Mouse (Mus musculus): ENCODE data around the gene Hck. TPM values are rescaled to one million over a fixed set of nuclear protein-coding genes. Genes with fewer than 3 reads are reported as not detected.
A peak's percentile ranks its signal among the peaks of the same experiment; 100 is the strongest.

Gene Hck
- polyA plus RNA-seq, 1 experiment from 2014 or later = 2.1 TPM

GRCm38 (mm10) chr2:153139996-153140613 lies 31.8 kb downstream of the Hck start:
- no peak overlapping the region for H3K4me3 ChIP-seq (replicated peaks; ENCODE audit: low read length)
- H3K36me3 ChIP-seq (ENCODE audit: control insufficient read depth, insufficient read depth) = no peaks in the 10 kb centered on the region
- no peak overlapping the region for H3K4me2 ChIP-seq (ENCODE audit: low read length)
- H3K9me3 ChIP-seq (ENCODE audit: control insufficient read depth, low read length) = no peaks in the 10 kb centered on the region
- no peak overlapping the region for H3K27ac ChIP-seq (ENCODE audit: low read length)
- H3K27me3 ChIP-seq (replicated peaks; ENCODE audit: control insufficient read depth, insufficient read depth, low read length) = no peaks in the 10 kb centered on the region; the same call in 1 of the 2 replicates
- H3K4me1 ChIP-seq (replicated peaks; ENCODE audit: control insufficient read depth, insufficient read depth, low read length) = 0 out of 2 replicates have a peak, but pooled peaks cover 2% of the 10 kb centered on the region
- 5% methylated on average over 9 of the region's 9 CpGs for WGBS
- no peak overlapping the region for H3K9ac ChIP-seq (replicated peaks; ENCODE audit: low read depth, low read length)
- ATAC-seq = peak; percentile 67; the same call in 1 of the 2 replicates

GRCm38 (mm10) chr2:153142620-153143199 lies 34.4 kb downstream of the Hck start:
- H3K4me1 ChIP-seq (replicated peaks; ENCODE audit: control insufficient read depth, insufficient read depth, low read length) = 0 out of 2 replicates have a peak, but pooled peaks cover 2% of the 10 kb centered on the region
- ATAC-seq = no peak
- WGBS = 27% methylated on average over 10 of the region's 10 CpGs
- no peaks in the 10 kb centered on the region for H3K36me3 ChIP-seq (ENCODE audit: control insufficient read depth, insufficient read depth)
- H3K27ac ChIP-seq (ENCODE audit: low read length) = no peak overlapping the region
- H3K9me3 ChIP-seq (ENCODE audit: control insufficient read depth, low read length) = no peaks in the 10 kb centered on the region
- H3K4me2 ChIP-seq (ENCODE audit: low read length) = no peak overlapping the region
- H3K9ac ChIP-seq (replicated peaks; ENCODE audit: low read depth, low read length) = no peak overlapping the region
- H3K27me3 ChIP-seq (replicated peaks; ENCODE audit: control insufficient read depth, insufficient read depth, low read length) = no peaks in the 10 kb centered on the region; the same call in 1 of the 2 replicates
- H3K4me3 ChIP-seq (replicated peaks; ENCODE audit: low read length) = no peak overlapping the region

GRCm38 (mm10) chr2:153145346-153145745 lies 37.1 kb downstream of the Hck start:
- Histone ChIP-seq H3K4me3 (replicated peaks; ENCODE audit: low read length) (no peak overlapping the region), H3K9ac (replicated peaks; ENCODE audit: low read depth, low read length) (no peak overlapping the region), H3K4me2 (ENCODE audit: low read length) (no peak overlapping the region), H3K27me3 (replicated peaks; ENCODE audit: control insufficient read depth, insufficient read depth, low read length) (no peaks in the 10 kb centered on the region; the same call in none of the 2 replicates), H3K9me3 (ENCODE audit: control insufficient read depth, low read length) (no peaks in the 10 kb centered on the region), H3K27ac (ENCODE audit: low read length) (no peak overlapping the region), H3K4me1 (replicated peaks; ENCODE audit: control insufficient read depth, insufficient read depth, low read length) (0 out of 2 replicates have a peak, but pooled peaks cover 2% of the 10 kb centered on the region), H3K36me3 (ENCODE audit: control insufficient read depth, insufficient read depth) (no peaks in the 10 kb centered on the region)
- ATAC-seq = no peak
- 65% methylated on average over 5 of the region's 5 CpGs for WGBS

- Histone ChIP-seq H3K9me3 (ENCODE audit: control insufficient read depth, low read length) (no peaks in the 10 kb centered on the region), H3K4me3 (replicated peaks; ENCODE audit: low read length) (no peak overlapping the region), H3K4me1 (replicated peaks; ENCODE audit: control insufficient read depth, insufficient read depth, low read length) (no peaks in the 10 kb centered on the region), H3K36me3 (ENCODE audit: control insufficient read depth, insufficient read depth) (no peaks in the 10 kb centered on the region), H3K27ac (ENCODE audit: low read length) (no peak overlapping the region), H3K27me3 (replicated peaks; ENCODE audit: control insufficient read depth, insufficient read depth, low read length) (no peaks in the 10 kb centered on the region; the same call in none of the 2 replicates), H3K4me2 (ENCODE audit: low read length) (no peak overlapping the region), H3K9ac (replicated peaks; ENCODE audit: low read depth, low read length) (no peak overlapping the region)
- WGBS = 70% methylated on average over 3 of the region's 3 CpGs
- no peak for ATAC-seq
Observed at GRCm38 (mm10) chr2:153147236-153147635, 39.0 kb downstream of the Hck start.

DNA sequence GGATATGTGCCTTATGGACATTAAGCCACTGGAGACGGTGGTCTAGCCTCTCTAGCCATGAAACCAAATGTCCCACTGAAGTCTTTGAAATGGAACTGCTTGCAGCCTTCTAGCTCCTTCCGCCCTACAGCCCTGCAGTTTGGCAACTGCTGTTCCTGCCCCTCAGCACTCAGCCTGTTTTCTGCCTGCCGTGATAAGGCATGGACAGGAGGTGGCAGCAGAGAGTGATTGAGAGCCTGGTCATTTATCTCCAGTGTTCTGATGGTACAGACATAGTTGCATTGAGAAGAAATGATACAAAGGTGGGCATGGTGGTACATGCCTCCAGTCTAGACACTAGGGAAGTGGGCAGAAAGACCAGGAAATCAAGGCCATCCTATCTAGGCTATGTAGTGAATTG lies 39.4 kb downstream of the Hck start:
- Histone ChIP-seq H3K27ac (ENCODE audit: low read length) (no peak overlapping the region), H3K4me3 (replicated peaks; ENCODE audit: low read length) (no peak overlapping the region), H3K9me3 (ENCODE audit: control insufficient read depth, low read length) (no peaks in the 10 kb centered on the region), H3K4me1 (replicated peaks; ENCODE audit: control insufficient read depth, insufficient read depth, low read length) (no peaks in the 10 kb centered on the region), H3K9ac (replicated peaks; ENCODE audit: low read depth, low read length) (no peak overlapping the region), H3K4me2 (ENCODE audit: low read length) (no peak overlapping the region), H3K36me3 (ENCODE audit: control insufficient read depth, insufficient read depth) (no peaks in the 10 kb centered on the region), H3K27me3 (replicated peaks; ENCODE audit: control insufficient read depth, insufficient read depth, low read length) (no peaks in the 10 kb centered on the region; the same call in none of the 2 replicates)
- peak; percentile 43; the same call in 1 of the 2 replicates for ATAC-seq
- 23% methylated on average over 3 of the region's 3 CpGs for WGBS

- no peak overlapping the region for H3K4me2 ChIP-seq (ENCODE audit: low read length)
- no peak for ATAC-seq
Observed at GRCm38 (mm10) chr2:153149742-153150141, 41.5 kb downstream of the Hck start.

GRCm38 (mm10) chr2:153151026-153151425 lies 42.8 kb downstream of the Hck start:
- Histone ChIP-seq H3K4me1 (replicated peaks; ENCODE audit: control insufficient read depth, insufficient read depth, low read length) (no peaks in the 10 kb centered on the region), H3K4me3 (replicated peaks; ENCODE audit: low read length) (no peak overlapping the region), H3K9me3 (ENCODE audit: control insufficient read depth, low read length) (no peaks in the 10 kb centered on the region), H3K27ac (ENCODE audit: low read length) (no peak overlapping the region), H3K4me2 (ENCODE audit: low read length) (no peak overlapping the region), H3K27me3 (replicated peaks; ENCODE audit: control insufficient read depth, insufficient read depth, low read length) (no peaks in the 10 kb centered on the region; the same call in 1 of the 2 replicates), H3K9ac (replicated peaks; ENCODE audit: low read depth, low read length) (no peak overlapping the region), H3K36me3 (ENCODE audit: control insufficient read depth, insufficient read depth) (no peaks in the 10 kb centered on the region)
- ATAC-seq = no peak
- WGBS = 83% methylated on average over 7 of the region's 7 CpGs

More at GRCm38 (mm10) chr2:153149742-153150141, 41.5 kb downstream of the Hck start:
- Histone ChIP-seq H3K4me1 (replicated peaks; ENCODE audit: control insufficient read depth, insufficient read depth, low read length) (no peaks in the 10 kb centered on the region), H3K36me3 (ENCODE audit: control insufficient read depth, insufficient read depth) (no peaks in the 10 kb centered on the region), H3K9me3 (ENCODE audit: control insufficient read depth, low read length) (no peaks in the 10 kb centered on the region), H3K4me3 (replicated peaks; ENCODE audit: low read length) (no peak overlapping the region), H3K27ac (ENCODE audit: low read length) (no peak overlapping the region), H3K27me3 (replicated peaks; ENCODE audit: control insufficient read depth, insufficient read depth, low read length) (no peaks in the 10 kb centered on the region; the same call in none of the 2 replicates), H3K9ac (replicated peaks; ENCODE audit: low read depth, low read length) (no peak overlapping the region)
- 82% methylated on average over 3 of the region's 3 CpGs for WGBS

- Histone ChIP-seq H3K4me2 (ENCODE audit: low read length) (no peak overlapping the region), H3K27ac (ENCODE audit: low read length) (no peak overlapping the region), H3K9me3 (ENCODE audit: control insufficient read depth, low read length) (no peaks in the 10 kb centered on the region), H3K4me1 (replicated peaks; ENCODE audit: control insufficient read depth, insufficient read depth, low read length) (no peaks in the 10 kb centered on the region), H3K4me3 (replicated peaks; ENCODE audit: low read length) (no peak overlapping the region), H3K27me3 (replicated peaks; ENCODE audit: control insufficient read depth, insufficient read depth, low read length) (no peaks in the 10 kb centered on the region; the same call in 1 of the 2 replicates), H3K9ac (replicated peaks; ENCODE audit: low read depth, low read length) (no peak overlapping the region), H3K36me3 (ENCODE audit: control insufficient read depth, insufficient read depth) (no peaks in the 10 kb centered on the region)
- WGBS = 82% methylated on average over 8 of the region's 8 CpGs
- no peak for ATAC-seq
Observed at GRCm38 (mm10) chr2:153151926-153152665, 43.8 kb downstream of the Hck start.

DNA sequence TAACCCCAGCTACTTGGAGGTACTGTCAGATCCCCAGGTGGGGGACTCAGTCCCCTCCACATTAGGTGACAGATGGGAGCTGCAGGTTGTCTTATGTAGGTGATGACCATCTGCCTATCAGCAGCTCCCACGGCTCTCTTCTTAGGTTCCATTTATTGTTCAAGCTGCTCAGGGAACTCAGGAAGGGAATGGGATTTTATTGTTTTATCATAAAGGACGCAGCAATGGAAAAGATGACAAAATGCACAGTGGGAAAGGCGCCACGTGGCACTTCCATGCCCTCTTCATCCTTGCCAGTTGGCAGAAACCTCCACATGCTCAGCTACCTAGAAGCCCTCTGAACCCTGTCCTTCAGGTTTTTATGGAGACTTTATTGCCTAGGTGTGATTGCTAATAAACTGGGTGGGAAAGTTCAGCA lies 44.8 kb downstream of the Hck start:
- WGBS = 80% methylated on average over 4 of the region's 4 CpGs
- H3K27ac ChIP-seq (ENCODE audit: low read length) = no peak overlapping the region
- H3K4me1 ChIP-seq (replicated peaks; ENCODE audit: control insufficient read depth, insufficient read depth, low read length) = no peaks in the 10 kb centered on the region
- H3K4me2 ChIP-seq (ENCODE audit: low read length) = no peak overlapping the region
- no peaks in the 10 kb centered on the region for H3K9me3 ChIP-seq (ENCODE audit: control insufficient read depth, low read length)
- H3K4me3 ChIP-seq (replicated peaks; ENCODE audit: low read length) = no peak overlapping the region
- H3K27me3 ChIP-seq (replicated peaks; ENCODE audit: control insufficient read depth, insufficient read depth, low read length) = peaks cover 2% of the 10 kb centered on the region; the same call in 1 of the 2 replicates
- H3K9ac ChIP-seq (replicated peaks; ENCODE audit: low read depth, low read length) = no peak overlapping the region
- no peaks in the 10 kb centered on the region for H3K36me3 ChIP-seq (ENCODE audit: control insufficient read depth, insufficient read depth)
- no peak for ATAC-seq

All from forebrain, embryonic 16.5 days (tissue).